Mouse (Mus musculus) testis, adult 2 months (tissue): ENCODE measurements around the gene Atg101. TPM values are rescaled to one million over a fixed set of nuclear protein-coding genes. Genes with fewer than 3 reads are reported as not detected.

Experiments used
- H3K27ac ChIP-seq: fragments of 200-500 bp; 2 replicates; pipeline ENCODE4 v1.5.1; 2012; ENCODE audit warnings: low read depth, low read length; ENCODE audit not compliant: control insufficient read depth, insufficient read depth
- H3K27me3 ChIP-seq: fragments of 200-500 bp; 2 replicates; pipeline ENCODE4 v1.6.1; 2012; ENCODE audit warnings: mild to moderate bottlenecking, low read length, moderate library complexity; ENCODE audit not compliant: control insufficient read depth, insufficient read depth
- H3K36me3 ChIP-seq: fragments of 200-500 bp; 2 replicates; pipeline ENCODE4 v1.6.1; 2012; ENCODE audit warnings: mild to moderate bottlenecking, low read length; ENCODE audit not compliant: control insufficient read depth, insufficient read depth
- H3K4me1 ChIP-seq: fragments of 200-500 bp; 2 replicates; pipeline ENCODE4 v1.6.1; 2012; ENCODE audit warnings: low read length; ENCODE audit not compliant: control insufficient read depth, insufficient read depth
- H3K4me3 ChIP-seq: fragments of 200-500 bp; 2 replicates; pipeline ENCODE4 v1.5.1; 2012; ENCODE audit warnings: low read depth, mild to moderate bottlenecking, low read length, moderate library complexity, mixed read lengths; ENCODE audit not compliant: control insufficient read depth
- CTCF ChIP-seq: fragments of 200-500 bp; IDR thresholded peaks from 2 replicates; pipeline ENCODE4 v1.5.1; 2012; ENCODE audit warnings: low read depth, mild to moderate bottlenecking, inconsistent platforms, low read length, moderate library complexity; ENCODE audit not compliant: control insufficient read depth, insufficient read depth, insufficient replicate concordance
- POLR2A ChIP-seq: fragments of 200-500 bp; IDR thresholded peaks from 2 replicates; pipeline ENCODE4 v1.6.1; 2012; ENCODE audit warnings: low read depth, mild to moderate bottlenecking, inconsistent platforms, low read length, moderate library complexity; ENCODE audit not compliant: control insufficient read depth
- polyA plus RNA-seq: library from polyadenylated mRNA; depleted of rRNA; stranded (reverse); fragments of >200 nt; gene quantifications from 2 replicates; pipeline ENCODE4 v1.2.3, GENCODE M21; 2012

The Atg101 gene
- polyA plus RNA-seq, 1 experiment = 17.5 TPM

- Histone ChIP-seq H3K4me3 (peak within 1 kb of the TSS; percentile 51), H3K4me1 (no peaks in the 10 kb centered on the region), H3K27ac (peak within 1 kb of the TSS; percentile 72), H3K36me3 (no peaks in the 10 kb centered on the region), H3K27me3 (no peaks in the 10 kb centered on the region)
- TF ChIP-seq POLR2A = 0 out of 2 replicates have a peak, but pooled peaks have one; percentile 37
- no peak for TF ChIP-seq CTCF
Observed at GRCm38 (mm10) chr15:101293025-101293621, 9.1 kb downstream of the Atg101 start, which contains the start of gene 6030408B16Rik. Gene 6030408B16Rik, plus strand, starts transcription at chr15:101293212.

GRCm38 (mm10) chr15:101294028-101294894 lies 10.2 kb downstream of the Atg101 start:
- no peaks in the 10 kb centered on the region for H3K27me3 ChIP-seq
- no peak; the same call in 1 of the 2 replicates for TF ChIP-seq POLR2A
- TF ChIP-seq CTCF = no peak
- peak overlapping the region; percentile 72 for H3K27ac ChIP-seq
- H3K4me3 ChIP-seq = peak overlapping the region; percentile 62
- H3K4me1 ChIP-seq = peaks cover 1% of the 10 kb centered on the region
- no peaks in the 10 kb centered on the region for H3K36me3 ChIP-seq

GRCm38 (mm10) chr15:101295106-101295505 lies 11.0 kb downstream of the Atg101 start:
- H3K27me3 ChIP-seq = no peaks in the 10 kb centered on the region
- H3K27ac ChIP-seq = peak overlapping the region; percentile 72
- H3K4me1 ChIP-seq = peaks cover 2% of the 10 kb centered on the region
- H3K4me3 ChIP-seq = peak overlapping the region; percentile 62
- TF ChIP-seq CTCF = no peak
- H3K36me3 ChIP-seq = no peaks in the 10 kb centered on the region

GRCm38 (mm10) chr15:101295616-101296015 lies 11.5 kb downstream of the Atg101 start:
- TF ChIP-seq CTCF (no peak), POLR2A (no peak)
- Histone ChIP-seq H3K4me1 (peaks cover 2% of the 10 kb centered on the region), H3K4me3 (no peak overlapping the region), H3K36me3 (no peaks in the 10 kb centered on the region), H3K27ac (peak overlapping the region; percentile 72), H3K27me3 (no peaks in the 10 kb centered on the region)

- TF ChIP-seq CTCF = no peak
- no peak for TF ChIP-seq POLR2A
- H3K4me1 ChIP-seq = peaks cover 2% of the 10 kb centered on the region
- no peaks in the 10 kb centered on the region for H3K36me3 ChIP-seq
- H3K27ac ChIP-seq = no peak overlapping the region
- H3K27me3 ChIP-seq = no peaks in the 10 kb centered on the region
- H3K4me3 ChIP-seq = no peak overlapping the region
Observed at GRCm38 (mm10) chr15:101296091-101296490, 12.0 kb downstream of the Atg101 start.

GRCm38 (mm10) chr15:101297988-101298387 lies 13.9 kb downstream of the Atg101 start:
- Histone ChIP-seq H3K4me1 (peaks cover 2% of the 10 kb centered on the region), H3K27me3 (no peaks in the 10 kb centered on the region), H3K36me3 (no peaks in the 10 kb centered on the region), H3K27ac (no peak overlapping the region; the same call in 1 of the 2 replicates), H3K4me3 (peak overlapping the region; percentile 34)
- TF ChIP-seq POLR2A = no peak

- peak overlapping the region; percentile 34 for H3K4me3 ChIP-seq
- no peaks in the 10 kb centered on the region for H3K27me3 ChIP-seq
- H3K4me1 ChIP-seq = peaks cover 2% of the 10 kb centered on the region
- no peak overlapping the region for H3K27ac ChIP-seq
- H3K36me3 ChIP-seq = no peaks in the 10 kb centered on the region
- TF ChIP-seq POLR2A (peak; percentile 67; the same call in 1 of the 2 replicates), CTCF (no peak)
Observed at GRCm38 (mm10) chr15:101298550-101298949, 14.5 kb downstream of the Atg101 start.
